Mouse (Mus musculus) MEL (cell line): Measurements from ENCODE around the gene Slc44a3.

ENCODE experiments used
- CTCF ChIP-seq, 3 experiments: IDR thresholded peaks in 2 of 3; conservative IDR thresholded peaks in 1 of 3; 2 replicates each; pipeline ENCODE4 v1.5.1; 2011 to 2012; ENCODE audit warnings: low read length in 3 of 3, low read depth in 2 of 3, mild to moderate bottlenecking in 2 of 3, improper control_type of control experiment in 1 of 3, inconsistent platforms in 1 of 3, mixed read lengths in 1 of 3, moderate library complexity in 1 of 3; ENCODE audit not compliant: control insufficient read depth in 1 of 3, insufficient read depth in 1 of 3, poor library complexity in 1 of 3, severe bottlenecking in 1 of 3
- ELF1 ChIP-seq: IDR thresholded peaks from 2 replicates; pipeline ENCODE4 v1.6.1; 2014; ENCODE audit warnings: low read depth, mild to moderate bottlenecking, inconsistent platforms, low read length, improper control_type of control experiment, moderate library complexity
- EP300 ChIP-seq, 2 experiments: IDR thresholded peaks; 2 replicates each; pipeline ENCODE4 v1.6.1; 2011; ENCODE audit warnings: improper control_type of control experiment in 2 of 2, low read length in 2 of 2, low read depth in 1 of 2, mild to moderate bottlenecking in 1 of 2
- JUND ChIP-seq: IDR thresholded peaks from 2 replicates; pipeline ENCODE4 v1.6.1; 2011; ENCODE audit warnings: low read depth, mild to moderate bottlenecking, improper control_type of control experiment, low read length
- MAFK ChIP-seq: IDR thresholded peaks from 2 replicates; pipeline ENCODE4 v1.6.1; 2011; ENCODE audit warnings: low read depth, mild to moderate bottlenecking, low read length, improper control_type of control experiment, borderline replicate concordance
- POLR2A ChIP-seq, 2 experiments: IDR thresholded peaks; 2 replicates each; pipeline ENCODE4 v1.6.1; 2011 to 2012; ENCODE audit warnings: low read length in 2 of 2, mild to moderate bottlenecking in 2 of 2, control low read depth in 1 of 2, improper control_type of control experiment in 1 of 2, low read depth in 1 of 2, moderate library complexity in 1 of 2; ENCODE audit not compliant: control insufficient read depth in 1 of 2, insufficient read depth in 1 of 2, poor library complexity in 1 of 2
- RCOR1 ChIP-seq: IDR thresholded peaks from 2 replicates; pipeline ENCODE4 v1.6.1; 2012; ENCODE audit warnings: low read depth, mild to moderate bottlenecking, inconsistent platforms, low read length, improper control_type of control experiment
- SMC3 ChIP-seq: IDR thresholded peaks from 2 replicates; pipeline ENCODE4 v1.6.1; 2011; ENCODE audit warnings: low read depth, low read length, improper control_type of control experiment
- USF1 ChIP-seq: IDR thresholded peaks from 2 replicates; pipeline ENCODE4 v1.6.1; 2014; ENCODE audit warnings: low read depth, mild to moderate bottlenecking, inconsistent platforms, low read length, improper control_type of control experiment, moderate library complexity
- USF2 ChIP-seq, 2 experiments: IDR thresholded peaks; 2 replicates each; pipeline ENCODE4 v1.6.1; 2011 to 2012; ENCODE audit warnings: improper control_type of control experiment in 2 of 2, low read length in 2 of 2, borderline replicate concordance in 1 of 2, inconsistent platforms in 1 of 2, low read depth in 1 of 2, mild to moderate bottlenecking in 1 of 2; ENCODE audit not compliant: insufficient read depth in 1 of 2
- ZKSCAN1 ChIP-seq: IDR thresholded peaks from 2 replicates; pipeline ENCODE4 v1.6.1; 2012; ENCODE audit warnings: low read depth, mild to moderate bottlenecking, inconsistent platforms, low read length, improper control_type of control experiment, moderate library complexity

GRCm38 (mm10) chr3:121480030-121480960, 51.9 kb downstream of the Slc44a3 start:
- TF ChIP-seq ELF1, result no peak
- no peak for TF ChIP-seq JUND
- no peak for TF ChIP-seq CTCF (IDR thresholded peaks at IDR 0.05 in 2 of 3, conservative IDR thresholded peaks at IDR 0.05 in 1 of 3; ENCODE audit: control insufficient read depth in 1 of 3, insufficient read depth in 1 of 3, low read depth in 2 of 3, low read length in 3 of 3, poor library complexity in 1 of 3, severe bottlenecking in 1 of 3)
- TF ChIP-seq EP300 (IDR thresholded peaks at IDR 0.05; ENCODE audit: low read depth in 1 of 2, low read length in 2 of 2), result no peak
- no peak for TF ChIP-seq ZKSCAN1
- TF ChIP-seq POLR2A (IDR thresholded peaks at IDR 0.05; ENCODE audit: control insufficient read depth in 1 of 2, insufficient read depth in 1 of 2, low read depth in 1 of 2, low read length in 2 of 2, poor library complexity in 1 of 2), result no peak
- no peak for TF ChIP-seq SMC3
- no peak for TF ChIP-seq USF1
- TF ChIP-seq MAFK, result no peak
- TF ChIP-seq USF2 (IDR thresholded peaks at IDR 0.05; ENCODE audit: borderline replicate concordance in 1 of 2, insufficient read depth in 1 of 2, low read depth in 1 of 2, low read length in 2 of 2), result no peak
- TF ChIP-seq RCOR1, result no peak
